Mouse (Mus musculus) heart, embryonic 14.5 days (tissue): ENCODE data around the gene Rab11fip5. TPM values are rescaled to one million over a fixed set of nuclear protein-coding genes. Genes with fewer than 3 reads are reported as not detected.

Experiments
- ATAC-seq: fragments of 200-750 bp; cut with Nextera tagmentation; 2 replicates; pipeline ENCODE4 v1.8.0; 2017; ENCODE audit warnings: low read depth, moderate TSS enrichment; ENCODE audit not compliant: insufficient number of reproducible peaks, insufficient read depth, low FRiP score
- H3K27ac ChIP-seq, 2 experiments: fragments of 200-500 bp in 1 of 2; fragments of 300-500 bp in 1 of 2; sonication (generic) in 1 of 2; replicated peaks in 1 of 2; 2 replicates each; pipeline ENCODE4 v1.5.1; 2012 to 2014; ENCODE audit warnings: low read depth in 2 of 2, low read length in 2 of 2, control low read depth in 1 of 2, mild to moderate bottlenecking in 1 of 2, mixed read lengths in 1 of 2; ENCODE audit not compliant: control insufficient read depth in 1 of 2, insufficient read depth in 1 of 2
- H3K27me3 ChIP-seq: fragments of 300-500 bp; sonication (generic); 2 replicates; pipeline ENCODE4 v1.6.1; 2014; ENCODE audit warnings: mild to moderate bottlenecking, low read length, control low read depth; ENCODE audit not compliant: control insufficient read depth, insufficient read depth
- H3K36me3 ChIP-seq: fragments of 300-500 bp; sonication (generic); 2 replicates; pipeline ENCODE4 v1.6.1; 2014; ENCODE audit warnings: mild to moderate bottlenecking, control low read depth, low read length, mixed read lengths; ENCODE audit not compliant: control insufficient read depth, insufficient read depth
- H3K4me1 ChIP-seq, 2 experiments: fragments of 200-500 bp in 1 of 2; fragments of 300-500 bp in 1 of 2; sonication (generic) in 1 of 2; 2 replicates each; pipeline ENCODE4 v1.6.1; 2012 to 2014; ENCODE audit warnings: low read length in 2 of 2, control low read depth in 1 of 2, mixed read lengths in 1 of 2; ENCODE audit not compliant: control insufficient read depth in 2 of 2, insufficient read depth in 2 of 2
- H3K4me2 ChIP-seq: fragments of 300-500 bp; sonication (generic); 2 replicates; pipeline ENCODE4 v1.6.1; 2014; ENCODE audit warnings: mild to moderate bottlenecking, low read length
- H3K4me3 ChIP-seq, 2 experiments: fragments of 200-500 bp in 1 of 2; fragments of 300-500 bp in 1 of 2; sonication (generic) in 1 of 2; 2 replicates each; pipeline ENCODE4 v1.5.1; 2012 to 2014; ENCODE audit warnings: low read length in 2 of 2, mild to moderate bottlenecking in 2 of 2, control low read depth in 1 of 2, low read depth in 1 of 2, moderate library complexity in 1 of 2; ENCODE audit not compliant: control insufficient read depth in 1 of 2, insufficient read depth in 1 of 2
- H3K9ac ChIP-seq: fragments of 300-500 bp; sonication (generic); 2 replicates; pipeline ENCODE4 v1.6.1; 2014; ENCODE audit warnings: mild to moderate bottlenecking, low read length
- H3K9me3 ChIP-seq: fragments of 300-500 bp; sonication (generic); 2 replicates; pipeline ENCODE4 v1.6.1; 2016; ENCODE audit warnings: low read length, control low read depth; ENCODE audit not compliant: control insufficient read depth
- WGBS: fragments of 180-500 bp; shearing (Covaris S2); extraction: QIAGEN DNeasy Blood & Tissue Kit; methylation state at CpG from one replicate; pipeline ENCODE4 v1.1.7; 2014; 5-methylcytosine and 5-hydroxymethylcytosine counted together
- polyA plus RNA-seq: library from polyadenylated mRNA; unstranded; fragments of >200 nt; fragmentation: Nextera tagmentation; extraction: Ambion mirVana; gene quantifications from 2 replicates; pipeline ENCODE4 v1.2.1, GENCODE M21; 2014

Rab11fip5 gene
- polyA plus RNA-seq, 1 experiment from 2014 or later = 42.2 TPM

- no peaks in the 10 kb centered on the region for H3K27me3 ChIP-seq
- peaks cover 8 to 13% of the 10 kb centered on the region in 2 experiments for H3K4me1 ChIP-seq
- no peak for ATAC-seq
- H3K27ac ChIP-seq = no peak overlapping the region
- 24% methylated on average over 6 of the region's 6 CpGs for WGBS
- peak overlapping the region; percentile 94; the same call in 1 of the 2 replicates for H3K4me2 ChIP-seq
- H3K36me3 ChIP-seq = peaks cover 12% of the 10 kb centered on the region
- H3K4me3 ChIP-seq = no peak overlapping the region
- H3K9me3 ChIP-seq = no peaks in the 10 kb centered on the region
- H3K9ac ChIP-seq = no peak overlapping the region
Observed at GRCm38 (mm10) chr6:85331221-85331735, 43.2 kb downstream of the Rab11fip5 start.

GRCm38 (mm10) chr6:85329666-85330185 lies 44.7 kb downstream of the Rab11fip5 start:
- peaks cover 8 to 13% of the 10 kb centered on the region in 2 experiments for H3K4me1 ChIP-seq
- 94% methylated on average over 4 of the region's 4 CpGs for WGBS
- no peak overlapping the region for H3K9ac ChIP-seq
- no peak overlapping the region for H3K4me3 ChIP-seq
- ATAC-seq = no peak
- no peaks in the 10 kb centered on the region for H3K27me3 ChIP-seq
- no peaks in the 10 kb centered on the region for H3K36me3 ChIP-seq
- H3K9me3 ChIP-seq = no peaks in the 10 kb centered on the region
- H3K27ac ChIP-seq = no peak overlapping the region
- no peak overlapping the region for H3K4me2 ChIP-seq

- H3K4me3 ChIP-seq = no peak overlapping the region
- no peaks in the 10 kb centered on the region for H3K27me3 ChIP-seq
- WGBS = 79% methylated on average over 4 of the region's 4 CpGs
- H3K9ac ChIP-seq = no peak overlapping the region
- no peak overlapping the region for H3K4me2 ChIP-seq
- no peaks in the 10 kb centered on the region for H3K9me3 ChIP-seq
- H3K27ac ChIP-seq = no peak overlapping the region
- ATAC-seq = no peak
- H3K4me1 ChIP-seq = peaks cover 3 to 4% of the 10 kb centered on the region in 2 experiments; a peak in 2 of 4 replicates
- no peaks in the 10 kb centered on the region for H3K36me3 ChIP-seq
Observed at GRCm38 (mm10) chr6:85326564-85326963, 47.9 kb downstream of the Rab11fip5 start.

GRCm38 (mm10) chr6:85325109-85325508 lies 49.3 kb downstream of the Rab11fip5 start:
- no peaks in the 10 kb centered on the region for H3K36me3 ChIP-seq
- WGBS = 52% methylated on average over 2 of the region's 2 CpGs

GRCm38 (mm10) chr6:85320445-85320866 lies 54.0 kb downstream of the Rab11fip5 start:
- ATAC-seq = no peak
- Histone ChIP-seq H3K9ac (no peak overlapping the region), H3K27ac (no peak overlapping the region), H3K4me2 (no peak overlapping the region), H3K4me3 (no peak overlapping the region), H3K9me3 (no peaks in the 10 kb centered on the region), H3K36me3 (no peaks in the 10 kb centered on the region), H3K27me3 (no peaks in the 10 kb centered on the region), H3K4me1 (no peaks in the 10 kb centered on the region)
- WGBS = 86% methylated on average over 6 of the region's 6 CpGs

More at GRCm38 (mm10) chr6:85325109-85325508, 49.3 kb downstream of the Rab11fip5 start:
- no peak overlapping the region for H3K9ac ChIP-seq
- H3K4me2 ChIP-seq = no peak overlapping the region
- no peaks in the 10 kb centered on the region for H3K9me3 ChIP-seq
- H3K4me3 ChIP-seq = no peak overlapping the region
- no peaks in the 10 kb centered on the region for H3K27me3 ChIP-seq
- no peaks in the 10 kb centered on the region for H3K4me1 ChIP-seq
- ATAC-seq = no peak
- H3K27ac ChIP-seq = no peak overlapping the region

- H3K9me3 ChIP-seq = no peaks in the 10 kb centered on the region
- H3K27me3 ChIP-seq = no peaks in the 10 kb centered on the region
Observed at GRCm38 (mm10) chr6:85316211-85316610, 58.2 kb downstream of the Rab11fip5 start.

GRCm38 (mm10) chr6:85314064-85314798 lies 60.2 kb downstream of the Rab11fip5 start:
- H3K9me3 ChIP-seq = no peaks in the 10 kb centered on the region
- H3K4me3 ChIP-seq = no peak overlapping the region
- 58% methylated on average over 9 of the region's 9 CpGs for WGBS
- no peaks in the 10 kb centered on the region for H3K36me3 ChIP-seq
- no peak overlapping the region for H3K27ac ChIP-seq
- H3K4me1 ChIP-seq = no peaks in the 10 kb centered on the region
- no peak for ATAC-seq
- no peaks in the 10 kb centered on the region for H3K27me3 ChIP-seq
- H3K9ac ChIP-seq = no peak overlapping the region
- no peak overlapping the region for H3K4me2 ChIP-seq

More at GRCm38 (mm10) chr6:85316211-85316610, 58.2 kb downstream of the Rab11fip5 start:
- Histone ChIP-seq H3K27ac (no peak overlapping the region), H3K4me3 (no peak overlapping the region), H3K4me1 (no peaks in the 10 kb centered on the region), H3K36me3 (no peaks in the 10 kb centered on the region), H3K4me2 (no peak overlapping the region), H3K9ac (no peak overlapping the region)
- ATAC-seq = no peak
- 83% methylated on average over 2 of the region's 2 CpGs for WGBS
